Mouse (Mus musculus) cerebellum, adult 11 months (tissue): ENCODE results near the gene Smim7.
A peak's percentile ranks its signal among the peaks of the same experiment; 100 is the strongest.

Experiments
- DNase-seq: peaks from one replicate; pipeline ENCODE4 v3.0.0; 2022

The Smim7 gene

DNA sequence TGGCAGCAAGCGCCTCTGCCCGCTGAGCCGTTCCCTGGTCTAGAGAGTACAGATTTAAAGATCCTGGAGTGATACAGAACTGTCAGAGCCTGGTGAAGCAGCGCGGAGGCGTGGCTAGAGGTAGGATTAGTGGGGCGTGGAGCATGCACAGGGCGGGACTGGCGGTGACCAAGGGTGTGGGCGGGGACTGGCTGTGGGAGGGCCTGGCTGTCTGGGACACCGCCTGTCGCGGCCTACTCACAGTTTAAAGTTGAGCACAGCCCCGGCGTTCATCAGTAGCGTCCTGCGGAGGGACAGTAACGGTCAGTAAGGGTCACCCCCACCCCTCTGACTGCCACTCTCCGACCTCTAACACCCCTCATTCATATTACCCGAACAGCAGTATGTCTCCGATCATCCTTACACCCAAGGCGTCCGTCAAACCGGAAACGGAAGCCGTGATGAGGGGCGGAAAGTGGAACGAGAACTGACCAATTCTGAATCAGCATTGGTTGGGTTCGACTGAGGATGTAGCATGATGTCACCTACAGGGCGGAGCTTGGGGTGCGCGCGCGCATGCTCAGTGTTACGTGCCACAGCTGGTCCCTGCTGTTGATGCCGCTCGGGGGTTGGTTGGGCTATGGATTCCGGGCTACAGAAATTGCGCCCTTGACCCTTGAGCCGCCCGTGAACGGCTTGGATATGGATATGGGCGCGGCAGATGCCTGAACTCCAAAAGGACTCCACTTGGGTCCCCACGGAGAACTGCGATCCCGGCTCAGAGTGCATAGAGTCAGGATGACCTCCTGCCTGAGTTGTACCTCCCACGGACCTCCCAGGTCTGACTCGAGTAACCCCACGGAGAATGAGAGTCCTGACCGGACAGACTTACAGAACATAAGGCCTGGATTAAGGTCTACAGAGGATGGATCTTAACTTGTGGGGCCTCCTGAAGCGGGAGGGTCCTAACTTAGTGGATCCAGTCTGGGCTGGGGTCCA is at the start of gene Smim7:
Smim7 (minus strand) TSS at position 456 of the 978 bp plus-strand sequence.
- DNase-seq = peak; percentile 97

DNA sequence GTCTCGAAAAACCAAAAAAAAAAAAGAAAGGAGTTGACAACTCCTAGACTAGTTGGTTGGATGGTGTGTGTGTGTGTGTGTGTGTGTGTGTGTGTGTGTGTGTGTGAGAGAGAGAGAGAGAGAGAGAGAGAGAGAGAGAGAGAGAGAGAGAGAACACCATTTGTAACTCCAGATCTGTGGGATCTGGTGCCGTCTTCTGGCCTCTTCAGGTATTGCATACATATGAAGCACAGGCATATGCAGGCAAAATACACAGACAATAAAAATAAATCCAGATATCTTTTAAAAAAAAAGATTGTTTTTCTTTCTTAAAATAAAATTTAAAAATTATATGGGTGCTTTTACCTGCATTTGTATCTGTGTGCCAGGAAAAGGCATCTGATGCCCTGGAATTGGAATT is 19.3 kb upstream of the Smim7 start:
- DNase-seq = no peak

DNA sequence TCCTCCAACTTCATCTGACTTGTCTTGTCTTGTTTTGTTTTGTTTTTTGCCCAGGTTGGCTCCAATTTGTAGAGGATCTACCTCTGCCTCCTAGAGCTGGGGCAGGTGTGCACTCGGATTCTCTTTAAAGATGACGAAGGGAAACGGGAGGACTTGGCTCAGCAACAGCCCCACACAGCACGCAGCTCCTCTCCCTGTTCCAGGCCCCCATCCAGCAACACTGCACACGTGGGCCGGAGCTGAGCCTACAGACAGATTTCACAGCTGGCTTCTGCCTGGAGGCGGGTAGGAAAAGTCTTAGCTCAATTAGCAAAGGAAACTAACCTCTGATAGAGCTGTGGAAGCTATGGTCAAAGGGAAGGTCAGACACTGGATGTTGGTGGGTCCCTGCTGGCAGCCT is 18.4 kb upstream of the Smim7 start:
- DNase-seq = no peak

DNA sequence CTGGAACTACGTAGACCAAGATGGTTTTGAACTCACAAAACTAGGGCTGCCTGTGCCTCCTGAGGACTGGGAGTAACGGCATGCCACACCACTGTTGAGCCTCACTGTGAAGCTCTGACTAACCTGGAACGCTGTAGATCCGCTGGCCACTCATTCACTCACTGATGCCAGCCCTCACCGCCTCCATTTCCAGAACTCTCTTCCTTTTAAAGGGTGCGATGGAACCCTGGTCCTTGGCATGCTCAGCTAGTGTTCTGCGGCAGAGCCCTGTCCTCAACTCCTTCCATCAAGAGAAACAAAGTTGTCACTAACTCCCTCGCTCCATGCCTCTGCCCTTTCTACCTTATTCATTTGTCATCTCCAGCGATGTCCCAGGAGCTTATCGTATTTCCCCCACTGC is 18.0 kb upstream of the Smim7 start:
- no peak for DNase-seq

DNA sequence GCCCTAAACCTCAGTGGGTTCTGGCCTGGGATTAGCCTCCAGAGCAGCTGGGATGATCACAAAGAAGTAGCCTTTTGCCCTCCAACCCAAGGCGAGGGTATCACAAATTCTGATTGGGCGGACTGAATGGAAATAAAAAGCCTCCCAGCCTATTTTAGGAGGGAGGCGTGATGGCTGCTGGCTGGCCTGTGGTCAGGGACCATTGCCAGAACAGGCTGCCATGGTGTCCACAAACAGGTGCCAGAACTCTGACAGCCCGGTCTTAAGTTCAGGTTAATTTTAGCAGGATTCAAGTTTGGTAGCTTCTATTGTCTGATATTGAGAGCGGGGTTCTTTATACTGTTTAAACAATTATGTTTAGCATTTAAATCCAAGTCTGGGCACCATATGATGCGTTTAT is 16.9 kb upstream of the Smim7 start:
- DNase-seq = peak; percentile 34

DNA sequence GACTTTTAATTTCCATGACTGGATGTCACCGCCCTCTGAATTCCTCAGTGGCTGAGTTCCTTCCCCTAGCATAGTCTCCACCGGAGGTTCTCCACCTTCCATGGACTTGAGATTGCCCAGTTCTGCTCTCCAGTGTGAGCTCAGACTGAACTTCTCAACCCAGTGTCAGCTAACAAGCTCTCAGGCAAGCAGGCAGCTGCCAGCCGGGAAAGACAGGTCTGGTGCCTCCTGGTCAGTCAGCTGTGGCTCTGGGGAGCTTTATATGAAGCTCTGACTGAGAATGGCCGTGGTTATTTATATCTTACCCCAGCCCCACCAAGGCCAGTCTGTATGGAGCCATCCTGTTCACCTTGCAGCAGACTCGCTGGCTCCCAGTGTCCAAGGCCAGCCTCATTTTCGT is 13.5 kb upstream of the Smim7 start:
- DNase-seq = no peak

DNA sequence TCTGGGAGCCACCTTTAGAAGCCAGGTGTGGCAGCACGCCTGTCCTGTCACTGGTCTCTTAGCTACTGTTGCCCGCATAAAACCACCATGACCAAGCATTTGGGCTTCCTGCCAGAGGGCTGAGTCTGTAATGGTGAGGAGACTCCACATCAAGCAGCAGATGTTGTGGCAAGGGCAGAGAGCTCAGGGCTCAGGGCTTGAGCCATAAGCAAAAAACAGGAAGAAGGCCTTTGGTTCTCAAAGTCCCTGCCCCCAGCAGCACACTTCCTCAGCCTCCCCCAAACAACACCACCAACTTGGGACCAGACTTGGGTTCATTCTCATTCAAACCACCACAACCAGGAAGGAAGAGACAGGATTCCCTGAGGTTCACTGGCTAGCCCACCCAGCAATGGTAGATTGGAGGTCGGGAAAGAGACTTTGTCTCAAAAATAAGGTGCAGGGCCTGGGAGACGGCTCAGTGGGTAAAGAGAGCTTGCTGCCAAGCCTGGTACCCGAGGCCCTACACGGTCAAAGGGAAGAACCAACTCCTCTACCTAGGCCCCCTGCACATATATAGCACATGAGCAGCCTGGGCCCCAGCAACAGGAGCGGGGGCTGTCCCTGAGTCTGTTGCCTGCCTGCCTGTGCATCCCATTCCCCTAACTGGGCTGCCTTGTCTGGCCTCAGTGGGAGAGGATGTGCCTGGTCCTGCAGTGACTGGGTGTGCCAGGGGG is 12.3 kb upstream of the Smim7 start:
- DNase-seq = no peak

DNA sequence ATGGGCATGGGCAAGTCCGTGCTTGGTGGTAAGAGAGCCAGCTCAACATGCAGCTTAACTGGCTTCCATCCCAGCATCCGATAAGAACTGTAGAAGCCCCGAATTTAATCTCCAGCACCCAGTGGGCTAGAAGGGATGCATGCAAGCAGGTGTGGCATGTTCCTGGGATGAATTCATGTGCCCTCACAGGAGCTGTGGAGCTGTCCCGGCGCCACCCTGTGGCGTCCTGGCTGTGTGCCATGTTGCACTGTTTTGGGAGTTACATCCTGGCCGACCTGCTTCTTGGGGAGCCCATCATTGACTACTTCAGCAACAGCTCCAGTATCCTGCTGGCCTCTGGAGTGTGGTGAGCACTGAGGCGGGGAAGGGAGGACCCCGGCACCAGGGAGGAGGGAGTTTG is 8.5 kb upstream of the Smim7 start:
- no peak for DNase-seq

DNA sequence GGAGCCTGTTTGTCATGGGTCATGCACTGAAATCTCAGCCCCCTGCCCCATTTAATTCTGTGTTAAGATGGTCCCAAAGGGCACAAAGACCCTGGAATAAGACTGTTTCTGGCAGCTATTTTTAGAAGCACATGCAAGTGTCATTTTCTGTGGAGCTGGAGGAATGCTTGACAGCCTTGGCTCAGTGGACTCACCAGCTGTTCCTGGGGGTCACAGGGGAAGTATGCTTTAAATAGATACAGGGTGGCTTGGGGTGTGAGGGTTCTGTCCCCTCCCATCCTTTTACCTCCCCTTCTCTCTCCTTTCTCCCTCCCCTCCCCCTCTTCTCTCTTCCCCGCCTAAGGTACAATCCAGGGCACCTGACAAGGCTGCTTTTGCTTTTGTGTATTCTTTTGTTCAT is 7.1 kb upstream of the Smim7 start:
- no peak for DNase-seq

DNA sequence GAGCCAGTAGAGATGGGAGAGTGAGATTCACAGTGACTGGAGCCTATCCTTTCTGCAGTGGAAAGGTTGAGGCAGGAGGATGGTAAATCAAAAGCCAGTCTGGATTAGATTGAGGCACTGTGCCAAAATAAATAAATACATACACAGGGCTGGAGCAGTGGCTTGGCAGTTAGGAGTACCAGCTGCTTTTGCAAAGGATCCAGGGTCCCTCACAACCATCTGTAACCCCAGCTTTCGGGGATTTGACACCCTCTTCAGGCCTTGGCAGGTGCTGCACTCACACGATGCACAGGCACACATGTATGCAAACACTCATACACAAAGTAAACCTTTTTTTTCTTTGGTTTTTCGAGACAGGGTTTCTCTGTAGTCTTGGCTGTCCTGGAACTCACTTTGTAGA is 6.4 kb upstream of the Smim7 start:
- DNase-seq = no peak

DNA sequence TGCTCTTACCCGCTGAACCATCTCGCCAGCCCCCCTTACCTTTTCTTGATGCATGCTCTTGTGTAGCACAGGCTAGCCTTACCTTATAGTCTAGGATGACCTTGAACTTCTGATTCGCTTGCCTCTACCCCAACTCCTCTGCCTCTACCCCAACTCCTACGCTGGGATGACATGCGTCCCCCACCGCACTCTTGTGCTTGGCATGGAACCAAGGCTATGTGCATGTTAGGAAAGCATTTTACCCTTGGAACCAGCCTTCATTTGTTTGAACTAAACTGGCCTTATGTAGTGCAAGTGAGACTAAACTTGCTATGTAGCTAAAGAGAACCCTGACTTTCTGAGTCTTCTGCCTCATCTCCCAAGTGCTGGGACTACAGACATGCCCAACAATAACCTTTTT is 5.0 kb upstream of the Smim7 start:
- no peak for DNase-seq

DNA sequence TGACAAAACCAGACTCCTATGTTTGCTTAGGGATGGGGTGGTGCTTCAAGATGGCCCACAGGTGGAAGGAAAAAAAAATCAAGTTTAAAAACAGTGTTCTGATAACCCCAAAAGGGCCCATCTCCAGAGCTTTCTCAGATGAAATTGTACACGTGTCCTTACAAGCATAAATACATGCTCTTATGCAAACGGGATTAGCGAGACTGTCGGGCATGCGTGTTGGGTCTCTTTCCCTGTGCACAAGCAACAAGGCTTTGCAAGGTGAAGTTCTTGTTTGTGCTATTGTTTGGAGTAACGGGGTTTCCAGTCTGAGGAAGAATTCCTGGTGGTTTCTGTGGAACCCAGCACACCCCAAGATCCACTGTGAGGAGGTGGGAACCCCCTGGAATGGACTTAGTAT is 2.6 kb upstream of the Smim7 start:
- no peak for DNase-seq

DNA sequence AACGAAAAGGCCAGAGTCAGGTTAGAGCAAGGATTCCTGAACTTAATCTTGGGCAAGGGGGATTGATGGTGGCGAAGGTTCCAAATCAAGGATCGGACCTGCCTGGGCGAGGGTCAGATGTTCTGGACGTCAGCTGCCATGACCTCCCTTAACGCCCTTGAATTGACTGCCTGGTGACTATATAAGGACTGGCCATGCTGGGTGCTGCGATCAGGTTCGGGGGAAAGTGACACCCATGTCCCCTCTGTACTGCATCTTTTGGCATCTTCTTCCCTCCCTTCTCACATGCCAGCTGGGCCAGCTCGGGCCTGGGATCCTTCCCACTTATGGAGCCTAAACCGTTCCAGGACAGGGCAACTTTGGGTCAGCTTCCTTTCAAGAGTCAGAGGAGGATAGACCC is 1.6 kb upstream of the Smim7 start:
- peak; percentile 29 for DNase-seq

DNA sequence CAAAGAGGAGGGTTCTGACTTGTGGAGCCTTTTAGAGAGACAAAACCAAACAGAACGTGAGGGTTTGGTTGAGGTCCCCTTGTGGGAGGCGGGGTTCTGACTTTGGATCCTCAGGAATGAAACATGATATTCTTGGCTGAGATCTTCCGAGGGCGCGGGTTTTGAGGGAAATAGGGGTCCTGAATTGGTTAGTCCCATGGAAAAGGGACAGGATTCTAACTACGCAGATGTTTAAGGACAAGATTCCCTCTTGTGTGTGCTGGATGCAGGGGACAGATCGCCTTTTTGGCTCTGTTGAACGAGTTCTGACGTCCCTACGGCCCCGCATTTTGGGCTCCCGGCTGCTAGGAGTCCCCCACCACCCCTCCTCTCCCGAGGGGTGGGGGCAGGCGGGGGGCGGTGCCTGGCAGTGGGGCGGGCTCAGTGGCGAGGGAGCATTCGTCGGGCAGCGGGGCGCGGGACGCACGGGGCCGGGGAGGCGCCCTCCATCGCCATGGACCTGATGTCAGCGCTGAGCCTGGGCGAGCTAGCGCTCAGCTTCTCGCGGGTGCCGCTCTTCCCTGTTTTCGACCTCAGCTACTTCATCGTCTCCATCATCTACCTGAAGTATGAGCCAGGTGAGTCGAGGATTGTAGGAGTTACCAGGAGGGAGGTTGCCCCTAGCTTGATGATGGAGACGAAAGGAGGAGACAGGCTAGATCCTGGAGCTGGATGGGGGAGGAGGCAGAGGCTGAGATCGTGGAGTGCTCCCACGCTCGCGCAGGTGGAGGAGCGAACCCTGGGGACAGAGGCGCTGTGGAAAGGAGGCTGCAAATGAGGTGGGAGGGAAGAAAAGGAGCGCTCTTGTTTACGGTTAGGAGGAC is 954 bp upstream of the Smim7 start, which contains the start of gene Tmem38a:
Tmem38a (plus strand) TSS at position 445 of the 863 bp plus-strand sequence.
- peak; percentile 70 for DNase-seq

DNA sequence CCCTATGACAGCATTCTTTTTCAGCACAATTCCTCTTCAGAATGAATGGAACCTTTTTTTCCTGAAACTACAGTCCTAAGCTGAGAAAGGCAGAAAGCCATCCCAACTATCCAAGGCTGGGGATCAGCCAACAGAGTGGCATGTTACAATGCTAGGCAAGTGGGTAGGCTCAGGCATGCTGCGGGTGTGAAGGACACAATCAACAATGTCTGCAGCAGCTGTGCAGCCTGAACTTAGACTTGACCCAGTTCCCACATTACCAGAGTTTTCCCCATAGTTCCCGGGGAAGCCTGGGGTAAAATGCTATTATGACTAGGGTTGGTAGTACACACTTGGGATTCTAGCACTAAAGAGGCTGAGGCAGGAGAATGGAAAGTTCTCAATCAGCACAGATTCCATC is 4.9 kb downstream of the Smim7 start:
- no peak for DNase-seq

DNA sequence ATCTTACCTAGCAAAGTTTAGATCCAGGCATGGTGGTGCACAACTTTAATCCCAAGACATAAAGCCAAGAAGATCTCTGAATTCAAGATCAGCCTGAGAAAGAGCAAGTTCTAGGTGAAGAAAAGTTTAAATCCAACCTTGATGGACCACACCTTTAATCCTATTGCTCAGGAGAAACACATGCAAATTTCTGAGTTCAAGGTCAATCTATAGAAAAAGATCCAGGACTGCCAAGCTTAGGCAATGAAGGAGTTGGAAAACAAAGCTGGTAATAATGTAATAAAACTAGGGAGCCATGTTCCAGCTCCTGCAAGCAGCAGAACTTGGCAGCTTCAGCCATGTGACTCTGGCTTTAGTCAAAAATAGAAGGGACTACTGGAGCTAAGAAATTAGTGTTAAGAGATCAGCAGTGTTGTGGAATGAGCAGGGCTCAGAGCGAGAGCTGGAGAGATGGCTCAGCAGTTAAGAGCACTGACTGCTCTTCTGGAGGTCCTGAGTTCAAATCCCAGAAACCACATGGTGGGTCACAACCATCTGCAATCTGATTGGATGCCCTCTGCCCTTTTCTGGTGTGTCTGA is 9.7 kb downstream of the Smim7 start:
- no peak for DNase-seq

DNA sequence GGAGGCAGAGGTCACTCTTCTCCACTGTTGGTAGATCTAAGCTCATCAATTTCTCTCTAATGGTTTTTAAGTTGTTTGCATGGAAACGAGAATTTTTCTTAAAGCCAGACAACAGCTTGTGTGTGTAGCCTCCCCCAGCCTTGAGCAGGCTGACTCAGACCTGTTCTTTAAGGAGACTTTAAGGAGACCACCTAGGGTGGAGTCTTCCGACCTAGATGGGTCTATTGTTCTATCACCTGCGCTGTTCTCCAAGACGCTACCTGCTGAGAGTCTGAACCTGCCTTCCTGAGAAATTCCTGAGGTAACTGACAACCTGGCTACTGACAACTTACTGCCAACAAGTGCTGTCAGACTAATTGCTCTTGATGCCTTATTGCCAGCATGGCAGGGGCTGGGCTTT is 15.1 kb downstream of the Smim7 start:
- no peak for DNase-seq

DNA sequence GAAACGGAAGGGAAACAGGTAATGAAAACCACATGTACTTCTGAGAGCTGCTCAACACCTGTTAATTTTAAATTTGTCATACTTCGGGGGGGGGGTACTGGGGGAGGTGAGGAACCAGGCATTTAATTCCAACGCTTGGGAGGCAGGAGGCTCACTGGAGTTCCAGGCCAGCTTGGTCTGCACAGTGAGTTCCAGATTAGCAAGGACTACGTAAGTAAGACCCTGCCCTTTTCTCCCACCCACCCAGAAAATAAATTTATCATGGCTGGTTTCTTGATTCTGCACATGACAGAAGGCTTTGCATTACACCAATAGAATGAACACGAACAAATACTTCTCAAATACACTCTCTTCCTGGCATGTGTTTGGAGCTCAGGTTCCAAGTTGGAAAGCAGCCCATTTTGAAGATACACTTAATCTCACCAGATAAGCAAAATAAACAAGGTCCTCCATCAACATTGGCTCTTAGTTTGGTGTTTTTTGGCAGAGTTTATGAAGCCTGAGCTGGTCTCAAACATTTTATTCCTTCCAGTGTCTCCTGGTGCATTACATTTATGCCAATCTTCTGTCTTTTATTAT is 21.5 kb downstream of the Smim7 start:
- DNase-seq = no peak

DNA sequence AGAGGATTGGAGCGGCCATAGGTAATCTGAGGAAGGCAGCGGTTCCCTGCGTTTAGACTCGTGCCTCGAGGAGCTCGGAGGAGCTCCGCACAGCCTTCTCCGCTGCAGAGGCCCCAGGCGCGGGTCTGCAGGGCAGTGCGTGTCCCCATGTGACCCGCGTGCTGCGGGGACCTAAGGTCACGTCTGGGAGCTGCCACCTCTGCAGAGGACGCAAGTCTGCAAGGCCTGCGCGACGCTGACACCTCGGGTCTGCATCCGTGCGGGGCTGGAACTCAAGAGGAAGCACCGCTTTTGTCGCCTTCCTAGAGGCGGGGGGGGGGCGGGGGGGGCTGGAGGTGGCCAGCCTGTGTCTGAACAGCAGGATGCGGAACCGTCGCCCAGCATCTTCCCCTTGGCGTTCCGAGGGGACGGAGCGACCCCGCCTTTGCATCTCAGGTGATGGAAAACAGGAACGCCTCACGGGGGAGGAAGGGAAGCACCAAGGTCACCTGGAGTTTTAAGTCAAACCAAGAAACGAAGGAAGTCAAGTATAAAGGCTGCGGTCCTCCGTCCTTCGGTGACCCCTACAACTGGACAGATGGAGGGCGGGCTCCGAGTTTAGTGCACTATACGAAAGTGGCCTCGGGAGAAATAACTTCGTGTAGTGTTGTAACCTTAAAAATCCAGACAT is 22.1 kb downstream of the Smim7 start:
- DNase-seq = no peak

DNA sequence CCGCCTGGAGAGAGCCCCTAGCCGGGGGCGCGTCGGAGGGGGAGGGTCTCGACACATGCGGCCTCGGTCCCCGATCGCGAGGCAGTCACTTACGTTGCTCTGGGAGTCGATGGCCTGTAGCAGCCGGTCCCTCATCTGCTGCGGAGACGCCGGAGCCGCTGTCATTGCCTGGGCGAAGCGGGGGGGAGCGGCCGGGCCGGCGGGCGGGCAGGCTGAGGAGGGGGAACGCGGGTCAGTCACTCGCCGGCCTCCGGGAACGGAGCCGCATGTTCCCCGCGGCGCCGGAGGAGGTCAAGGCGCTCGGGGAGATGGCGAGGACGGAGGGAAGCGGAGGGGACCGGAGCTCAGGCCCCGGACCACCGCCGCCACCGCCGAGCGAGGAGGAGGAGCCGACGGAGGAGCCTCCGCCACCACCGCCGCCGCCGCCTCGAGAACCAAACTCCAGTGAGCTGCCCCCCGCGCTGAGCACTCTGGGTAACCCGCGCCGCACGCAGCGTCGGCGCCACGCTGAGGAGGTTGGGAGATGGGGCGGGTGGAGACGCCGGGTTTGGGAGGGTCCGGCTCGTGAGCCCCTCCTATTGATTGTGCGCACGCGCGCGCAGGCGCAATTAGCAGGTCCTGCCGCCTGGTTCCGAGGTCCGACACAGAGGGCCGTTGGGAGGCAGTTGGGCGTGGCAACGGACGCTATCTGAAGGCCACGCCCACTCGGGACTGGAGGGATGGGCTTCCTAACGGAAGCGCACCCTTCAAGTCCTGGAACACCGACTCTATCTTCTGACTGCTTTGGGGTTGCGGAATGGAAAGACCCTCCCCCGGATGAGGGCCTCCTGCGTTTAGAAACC is 22.9 kb downstream of the Smim7 start, which contains the start of gene Med26:
Med26 (minus strand) TSS at position 469 of the 842 bp plus-strand sequence.
- DNase-seq = peak; percentile 97
